Mouse (Mus musculus) lung, adult 2 months (tissue): ENCODE measurements at regions not wholly inside any gene's neighbourhood (a gene's known extent, or its start where the extent isn't known, plus 50 kb on each side); places are given as distances from the start of the nearest gene placed in this dataset.

Source experiments
- CTCF ChIP-seq: fragments of 200-500 bp; IDR thresholded peaks from 2 replicates; pipeline ENCODE4 v1.5.1; 2011; ENCODE audit warnings: mild to moderate bottlenecking, low read length, control low read depth; ENCODE audit not compliant: insufficient read depth
- POLR2A ChIP-seq: fragments of 200-500 bp; IDR thresholded peaks from 2 replicates; pipeline ENCODE4 v1.6.1; 2011; ENCODE audit warnings: low read depth, mild to moderate bottlenecking, control low read depth, low read length, borderline replicate concordance; ENCODE audit errors: extremely low read depth

GRCm38 (mm10) chr9:74058269-74058871 lies 51.8 kb upstream of the Wdr72 start:
- TF ChIP-seq POLR2A (no peak), CTCF (no peak)
